In genomic region chr3:129279441-129279840, GRCm38 (mm10) we compare ENCODE assay signal across 19 mouse cellular contexts. TPM values are rescaled to one million over a fixed set of nuclear protein-coding genes. Genes with fewer than 3 reads are reported as not detected.
"Had no signal": no experiment of that assay in that cellular context is flagged by ENCODE, and none has a peak within 500 bp of the region (broad histone marks: within the 10 kb centered on the region; RNA-seq: fewer than 3 reads in every experiment).

No protein-coding gene starts in this region.

- H3K4me2 ChIP-seq: lung, embryonic 14.5 days; midbrain, embryonic 11.5 days; midbrain, embryonic 13.5 days; midbrain, embryonic 15.5 days; neural tube, embryonic 12.5 days; stomach, embryonic 15.5 days had no signal

- H3K4me3 ChIP-seq: megakaryocyte, embryonic 14.5 days; midbrain, embryonic 13.5 days; midbrain, embryonic 15.5 days; neural tube, embryonic 12.5 days; stomach, embryonic 15.5 days had no signal

- H3K27me3 ChIP-seq: megakaryocyte, embryonic 14.5 days; midbrain, embryonic 13.5 days; midbrain, embryonic 15.5 days; neural tube, embryonic 12.5 days; stomach, embryonic 15.5 days had no signal

- H3K27ac ChIP-seq: liver, embryonic 14.5 days; macrophage; midbrain, embryonic 13.5 days; midbrain, embryonic 15.5 days; neural tube, embryonic 12.5 days; stomach, embryonic 15.5 days; stomach, postnatal 0 days had no signal

- H3K9ac ChIP-seq: liver, embryonic 14.5 days; lung, embryonic 14.5 days; midbrain, embryonic 13.5 days; midbrain, embryonic 15.5 days; neural tube, embryonic 12.5 days; stomach, embryonic 15.5 days had no signal

- H3K4me1 ChIP-seq: megakaryocyte, embryonic 14.5 days; midbrain, embryonic 13.5 days; midbrain, embryonic 15.5 days; neural tube, embryonic 12.5 days; stomach, embryonic 15.5 days had no signal

- H3K9me3 ChIP-seq: megakaryocyte, embryonic 14.5 days; midbrain, embryonic 13.5 days; midbrain, embryonic 15.5 days; neural tube, embryonic 12.5 days; stomach, embryonic 15.5 days had no signal

- DNase-seq: lung, adult 18-20 months; lung, embryonic 14.5 days; lung, postnatal 10 days; lung, postnatal 36 days; right cerebral cortex, postnatal 14 days; thymus, adult 2 months; thymus, postnatal 25 days; thymus, postnatal 4 days had no signal

- ATAC-seq: midbrain, embryonic 13.5 days; midbrain, embryonic 15.5 days had no signal

- H3K36me3 ChIP-seq: midbrain, embryonic 13.5 days; midbrain, embryonic 15.5 days; neural tube, embryonic 12.5 days; stomach, embryonic 15.5 days had no signal

RNA-seq across cellular contexts. Expression of gene Enpep, which starts 53.1 kb away (rescaled TPM):
- total RNA-seq: monocyte, adult 5-6 weeks; neutrophil, adult 5-6 weeks had no signal
- polyA plus RNA-seq: macrophage had no signal
